Mouse (Mus musculus): ENCODE data around the gene Rras2.

- TF ChIP-seq CTCF (IDR thresholded peaks at IDR 0.05; ENCODE audit: low read depth, low read length) (no peak), EP300 (IDR thresholded peaks at IDR 0.05; ENCODE audit: insufficient read depth, low read depth, low read length) (no peak), POLR2A (IDR thresholded peaks at IDR 0.05; ENCODE audit: insufficient read depth, low read length) (no peak)
Observed at GRCm38 (mm10) chr7:114088918-114089317, 28.7 kb downstream of the Rras2 start.
